Mouse (Mus musculus) lung, adult 10 weeks (tissue): Measurements from ENCODE around the gene Sf3b5. TPM values are rescaled to one million over a fixed set of nuclear protein-coding genes. Genes with fewer than 3 reads are reported as not detected.

Source experiments
- polyA plus RNA-seq: library from polyadenylated mRNA; stranded (reverse); fragments of 350-450 nt; fragmentation: Illumina TruSeq; extraction: RNeasy Lipid Tissue Mini Kit (QIAGEN cat#74804); gene quantifications from one replicate; pipeline ENCODE4 v1.2.3, GENCODE M21; 2014; ENCODE audit warnings: low read depth, low replicate concordance; ENCODE audit not compliant: insufficient read depth

The Sf3b5 gene
- 19.1 TPM for polyA plus RNA-seq

GRCm38 (mm10) chr10:13005043-13005442 is at the start of gene Sf3b5:
Gene Sf3b5, plus strand, starts transcription at chr10:13005343.

DNA sequence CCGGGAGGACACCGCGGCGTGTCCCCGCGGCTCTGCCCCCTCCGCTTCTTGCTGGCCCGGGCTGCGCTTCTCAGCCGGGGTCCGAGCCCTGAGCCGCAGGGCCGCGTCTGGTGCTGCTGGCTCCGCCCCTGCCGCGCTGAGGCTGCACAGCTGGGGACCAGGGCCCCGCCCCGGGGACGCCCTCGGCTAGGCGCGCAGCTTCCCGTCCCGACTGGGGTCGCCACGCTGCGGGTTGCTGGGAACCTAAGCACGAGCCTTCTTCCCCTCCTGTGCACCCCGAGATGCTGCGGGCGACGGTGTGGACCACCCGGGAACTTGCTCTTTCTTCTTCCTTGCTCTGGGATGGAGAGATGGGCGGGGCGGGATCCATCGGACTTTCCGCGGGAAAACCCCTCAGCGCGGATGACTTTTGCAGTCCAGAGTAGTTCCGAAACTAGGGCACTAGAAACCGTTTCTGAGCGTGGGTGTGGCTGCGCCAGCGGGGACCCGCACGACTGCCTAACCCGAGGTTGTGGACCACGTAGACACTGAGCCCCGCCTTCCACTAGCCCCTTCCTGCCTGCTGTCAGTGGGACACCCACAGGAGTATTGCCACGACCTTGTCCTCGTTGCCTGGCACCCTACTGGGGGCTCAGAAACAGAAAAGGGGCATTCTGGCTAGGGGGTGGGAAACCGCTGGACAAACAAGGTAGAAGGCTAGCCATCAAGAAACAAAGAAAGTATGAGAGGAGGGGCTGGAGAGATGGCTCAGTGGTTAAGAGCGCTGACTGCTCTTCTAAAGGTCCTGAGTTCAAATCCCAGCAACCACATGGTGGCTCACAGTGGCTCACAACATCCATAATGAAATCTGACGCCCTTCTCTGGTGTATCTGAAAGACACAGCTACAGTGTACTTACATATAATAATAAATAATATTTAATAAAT is 40.7 kb upstream of the Sf3b5 start, which contains the start of gene Stx11:
Gene Stx11 (minus strand): TSS at position 148 of the 925 bp plus-strand sequence.

Other genes with a start within 250 kb of the Sf3b5 start
- 26.5 TPM for gene Utrn, start 136.0 kb upstream of the Sf3b5 start, polyA plus RNA-seq
- 7.6 TPM for gene Stx11, start 41.0 kb upstream of the Sf3b5 start, polyA plus RNA-seq
- 7.6 TPM for gene Plagl1, start 55.2 kb downstream of the Sf3b5 start, polyA plus RNA-seq
- not detected for gene Zc2hc1b, start 172.7 kb downstream of the Sf3b5 start, polyA plus RNA-seq
- 15.8 TPM for gene Ltv1, start 187.8 kb downstream of the Sf3b5 start, polyA plus RNA-seq